Mouse (Mus musculus): ENCODE measurements around the gene Btbd9.

Btbd9 gene

DNA sequence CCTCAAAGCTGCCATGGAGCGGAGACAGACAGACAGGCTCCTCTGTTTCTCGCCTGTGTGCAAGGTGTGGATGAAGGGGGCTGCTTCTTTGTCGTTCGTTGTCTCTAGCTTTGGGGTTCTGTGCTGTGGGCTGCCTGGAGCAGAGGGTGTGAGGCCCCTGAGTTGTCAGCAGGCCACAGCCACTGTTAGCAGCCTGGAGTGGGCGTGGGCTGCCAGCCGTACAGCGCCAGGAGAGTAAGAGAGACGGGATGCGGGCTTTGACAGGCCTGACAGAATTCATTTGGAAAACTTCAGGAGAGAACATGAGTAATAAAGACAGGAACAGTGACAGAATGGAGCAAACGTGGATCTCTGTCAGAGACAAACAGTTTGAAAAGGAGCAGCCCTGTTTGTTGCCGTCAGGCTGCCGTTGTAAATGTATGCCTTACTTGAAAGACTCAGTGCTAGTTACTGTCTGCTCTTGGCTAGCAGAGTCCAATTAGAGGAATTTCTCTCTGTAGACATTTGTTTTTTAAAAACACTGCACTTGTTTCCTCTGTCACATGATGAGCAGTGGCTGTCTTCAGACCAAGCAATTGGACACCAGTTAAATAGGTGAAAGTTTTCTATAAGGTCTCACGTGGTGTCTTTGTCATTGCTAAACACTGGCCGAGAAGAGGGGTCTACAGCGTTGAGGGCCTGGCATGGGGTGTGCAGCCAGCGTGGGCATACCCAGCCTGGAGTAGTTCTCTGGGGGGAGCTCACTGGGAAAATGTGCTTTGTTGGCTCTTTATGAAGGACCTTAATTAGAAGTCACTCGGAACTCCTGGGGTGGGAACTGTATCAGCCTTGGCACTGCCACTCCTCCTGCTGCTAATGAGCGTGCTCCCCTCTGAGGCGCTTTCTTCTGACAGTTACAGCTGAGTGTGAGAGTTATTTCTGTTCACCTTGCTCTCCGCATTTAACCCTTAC lies 388.0 kb downstream of the Btbd9 start:
- no peak for DNase-seq (ENCODE audit: low read depth in 1 of 2, low spot score in 2 of 2)

DNA sequence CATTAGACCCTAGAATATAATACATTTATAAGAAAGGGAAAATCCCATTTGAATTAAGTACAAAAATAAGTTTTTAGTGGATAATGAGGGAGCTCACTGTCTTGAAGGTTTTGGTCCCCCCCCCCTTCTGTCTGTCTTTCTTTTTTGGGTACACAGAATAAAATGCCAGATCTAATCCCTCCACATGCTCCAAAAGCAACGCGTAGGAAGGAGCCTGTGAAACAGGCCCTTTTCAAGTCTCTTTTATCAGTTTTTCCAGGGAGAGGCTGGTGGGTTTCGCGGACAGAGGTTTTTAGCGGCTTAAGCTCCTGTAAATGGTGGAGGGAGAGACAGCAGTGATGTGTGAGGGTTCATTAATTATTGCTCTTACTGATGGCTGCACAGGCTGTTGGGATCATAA lies 388.7 kb downstream of the Btbd9 start:
- DNase-seq (ENCODE audit: low read depth in 1 of 2, low spot score in 2 of 2), result no peak

DNA sequence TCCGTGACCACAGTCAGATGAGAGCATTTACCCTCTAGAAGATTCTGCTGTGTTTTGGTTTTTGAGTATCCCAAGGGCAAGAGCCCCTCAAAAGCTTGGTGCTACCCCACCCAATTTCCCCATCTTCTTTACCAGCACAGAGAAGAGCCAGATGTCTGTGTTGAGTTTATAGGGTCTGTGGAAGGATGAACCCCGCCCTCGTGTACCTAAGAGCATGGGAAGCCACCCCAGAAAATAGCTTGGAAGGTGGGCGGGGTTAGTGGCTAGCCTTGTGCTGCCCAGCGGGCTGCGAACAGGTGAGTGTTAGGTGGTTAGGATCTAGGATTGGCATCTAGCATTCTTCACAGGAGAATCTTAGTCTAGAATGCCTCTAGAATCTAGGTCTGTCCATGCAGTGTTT lies 389.1 kb downstream of the Btbd9 start:
- no peak for DNase-seq (ENCODE audit: low read depth in 1 of 2, low spot score in 2 of 2)

DNA sequence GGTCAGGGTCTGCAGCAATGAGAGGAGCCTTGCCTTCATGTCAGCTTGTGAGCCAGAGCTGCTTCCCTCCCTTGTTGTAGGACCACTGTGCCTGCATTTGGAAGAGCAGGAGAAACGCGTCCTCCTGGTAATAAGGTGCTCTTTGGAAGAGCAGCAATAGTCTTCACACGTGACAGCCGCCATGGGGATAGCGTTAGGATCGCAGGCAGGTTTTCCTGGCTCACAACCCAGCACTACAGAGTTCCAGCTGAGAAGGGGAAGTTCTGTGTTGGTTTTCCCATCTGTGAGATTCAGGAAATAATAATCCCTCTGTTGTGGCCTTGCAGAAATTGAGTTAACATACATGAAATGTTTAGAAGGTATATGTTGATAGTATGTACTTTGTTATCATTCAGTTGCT lies 392.7 kb downstream of the Btbd9 start:
- no peak for DNase-seq (ENCODE audit: low read depth in 1 of 2, low spot score in 2 of 2)

DNA sequence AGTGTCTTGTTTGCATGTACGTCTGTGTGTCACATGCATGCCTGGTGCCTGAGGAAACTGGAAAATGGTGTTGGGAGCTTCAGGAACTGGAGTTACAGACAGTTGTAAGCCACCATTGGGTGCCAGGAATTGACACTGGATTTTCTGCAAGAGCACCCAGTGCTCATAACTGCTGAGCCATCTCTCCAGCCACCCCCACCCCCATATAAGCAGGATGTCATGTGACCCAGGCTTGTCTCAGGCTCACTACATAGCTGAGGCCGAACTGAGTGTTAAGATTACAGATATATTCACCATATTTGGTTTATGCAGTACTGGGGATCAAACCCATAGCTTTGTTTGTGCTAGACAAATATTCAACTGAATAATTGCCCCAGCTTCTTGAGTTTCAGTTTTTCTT lies 394.2 kb downstream of the Btbd9 start:
- no peak for DNase-seq (ENCODE audit: low read depth in 1 of 2, low spot score in 2 of 2)

DNA sequence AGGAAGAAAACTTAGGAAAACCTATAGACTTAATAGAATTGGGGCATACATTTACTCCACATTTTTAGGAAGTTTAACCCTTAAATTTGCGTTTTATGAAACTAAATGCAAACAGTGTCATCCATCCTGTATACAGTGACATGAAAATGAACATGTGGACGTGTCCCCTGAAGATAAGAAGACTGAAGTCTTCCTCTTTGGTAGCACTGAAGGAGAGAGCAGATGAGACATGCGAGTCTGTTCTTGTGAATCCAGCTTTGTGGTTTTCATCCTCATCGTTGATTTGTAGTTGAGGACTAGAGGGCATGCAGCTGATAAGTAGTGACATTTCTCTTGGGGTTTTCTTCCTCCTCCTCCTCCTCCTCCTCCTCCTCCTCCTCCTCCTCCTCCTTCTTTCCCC lies 394.7 kb downstream of the Btbd9 start:
- DNase-seq (ENCODE audit: low read depth in 1 of 2, low spot score in 2 of 2), result no peak

DNA sequence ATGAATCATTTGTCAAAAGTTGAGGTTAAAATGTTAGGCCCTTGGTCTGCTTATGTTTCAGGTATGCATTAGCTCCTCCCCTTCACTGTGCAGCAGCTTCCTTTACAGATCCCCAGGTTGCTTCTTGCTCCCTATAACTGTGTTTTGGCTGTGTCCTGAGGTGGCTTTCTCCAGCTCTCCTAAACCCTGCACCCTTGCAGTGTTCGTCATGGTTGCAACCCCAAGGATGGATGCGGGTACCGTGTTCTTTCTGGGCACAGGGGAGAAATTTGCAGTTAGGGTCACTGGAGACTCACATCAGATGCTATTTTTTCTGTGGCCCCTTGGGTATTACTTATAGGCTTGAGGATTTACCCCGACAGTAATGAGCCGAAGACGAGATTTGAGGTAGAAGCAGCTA lies 396.1 kb downstream of the Btbd9 start:
- DNase-seq (ENCODE audit: low read depth in 1 of 2, low spot score in 2 of 2), result no peak

DNA sequence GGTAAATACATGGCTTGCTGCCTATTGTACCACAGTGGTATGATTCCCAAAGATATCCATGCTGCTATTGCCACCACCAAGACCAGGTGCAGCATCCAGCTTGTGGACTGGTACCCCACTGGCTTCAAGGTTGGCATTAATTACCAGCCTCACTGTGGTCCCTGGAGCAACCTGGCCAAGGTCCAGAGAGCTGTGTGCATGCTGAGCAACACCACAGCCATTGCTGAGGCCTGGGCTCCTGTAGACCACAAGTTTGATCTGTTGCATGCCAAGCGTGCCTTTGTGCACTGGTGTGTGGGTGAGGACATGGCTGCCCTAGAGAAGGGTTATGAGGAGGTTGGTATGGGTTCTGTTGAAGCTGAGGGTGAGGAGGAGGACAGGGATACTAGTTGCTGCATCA lies 397.9 kb downstream of the Btbd9 start:
- no peak for DNase-seq (ENCODE audit: low read depth in 1 of 2, low spot score in 2 of 2)

DNA sequence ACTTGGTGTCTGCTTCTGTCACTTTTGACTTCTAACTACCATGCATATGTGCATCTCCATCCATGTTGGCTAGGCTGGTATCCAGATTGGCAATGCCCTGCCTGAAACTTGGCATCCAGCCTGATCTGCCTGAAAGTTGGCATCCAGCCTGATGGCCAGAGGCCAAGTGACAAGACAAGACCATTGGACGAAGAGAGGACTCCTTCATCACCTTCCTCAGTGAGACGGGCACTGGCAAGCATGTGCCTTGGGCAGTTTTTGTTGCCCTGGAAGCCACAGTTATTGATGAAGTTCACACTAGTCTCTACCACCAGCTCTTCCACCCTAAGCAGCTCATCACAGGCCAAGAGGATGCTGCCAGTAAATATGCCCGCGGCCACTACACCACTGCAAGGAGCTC lies 398.9 kb downstream of the Btbd9 start:
- no peak for DNase-seq (ENCODE audit: low read depth in 1 of 2, low spot score in 2 of 2)

Data from monocyte, adult 2 months (primary cell).